Mouse (Mus musculus) fat pad, adult 2 months (tissue): ENCODE results near the gene Msmb.

ENCODE experiments used
- DNase-seq: peaks from one replicate; pipeline ENCODE4 v3.0.0-alpha.2; 2011; ENCODE audit warnings: low read depth, low spot score; ENCODE audit errors: extremely low read depth

Gene Msmb

GRCm38 (mm10) chr14:32145809-32146511, 4.1 kb downstream of the Msmb start:
- DNase-seq, result no peak

GRCm38 (mm10) chr14:32146578-32146977, 4.8 kb downstream of the Msmb start:
- DNase-seq, result no peak

- DNase-seq, result no peak
Measured at GRCm38 (mm10) chr14:32150872-32151271, 9.0 kb downstream of the Msmb start.

- DNase-seq, result no peak
Measured at GRCm38 (mm10) chr14:32152243-32152965, 10.6 kb downstream of the Msmb start.

- no peak for DNase-seq
Measured at GRCm38 (mm10) chr14:32153156-32153555, 11.3 kb downstream of the Msmb start.

GRCm38 (mm10) chr14:32154758-32155157, 12.9 kb downstream of the Msmb start:
- DNase-seq, result no peak

- no peak for DNase-seq
Measured at GRCm38 (mm10) chr14:32159150-32159670, 17.4 kb downstream of the Msmb start.

- peak; percentile 87 for DNase-seq
Measured at GRCm38 (mm10) chr14:32159690-32160246, 17.9 kb downstream of the Msmb start, which contains the start of gene Ncoa4. Gene Ncoa4 (plus strand): TSS chr14:32159865.

- DNase-seq, result no peak
Measured at GRCm38 (mm10) chr14:32160563-32160962, 18.7 kb downstream of the Msmb start.

- DNase-seq, result no peak
Measured at GRCm38 (mm10) chr14:32161090-32161885, 19.5 kb downstream of the Msmb start.

GRCm38 (mm10) chr14:32162231-32162630, 20.4 kb downstream of the Msmb start:
- no peak for DNase-seq

GRCm38 (mm10) chr14:32163203-32163888, 21.5 kb downstream of the Msmb start:
- peak; percentile 86 for DNase-seq

- DNase-seq, result peak; percentile 94
Measured at GRCm38 (mm10) chr14:32164173-32165051, 22.6 kb downstream of the Msmb start.

GRCm38 (mm10) chr14:32165278-32166061, 23.6 kb downstream of the Msmb start:
- no peak for DNase-seq

GRCm38 (mm10) chr14:32166062-32166441, 24.2 kb downstream of the Msmb start:
- DNase-seq, result no peak

GRCm38 (mm10) chr14:32166840-32167239, 25.0 kb downstream of the Msmb start:
- no peak for DNase-seq

GRCm38 (mm10) chr14:32167326-32167725, 25.5 kb downstream of the Msmb start:
- no peak for DNase-seq

GRCm38 (mm10) chr14:32168653-32169231, 26.9 kb downstream of the Msmb start:
- DNase-seq, result no peak
